Mouse (Mus musculus): Measurements from ENCODE around the gene Gm28036.
"Not testable (repeated sequence)": the region's sequence is repeated elsewhere in the genome, so short reads cannot be mapped to it uniquely, and the experiment has no call there.

The Gm28036 gene

DNA sequence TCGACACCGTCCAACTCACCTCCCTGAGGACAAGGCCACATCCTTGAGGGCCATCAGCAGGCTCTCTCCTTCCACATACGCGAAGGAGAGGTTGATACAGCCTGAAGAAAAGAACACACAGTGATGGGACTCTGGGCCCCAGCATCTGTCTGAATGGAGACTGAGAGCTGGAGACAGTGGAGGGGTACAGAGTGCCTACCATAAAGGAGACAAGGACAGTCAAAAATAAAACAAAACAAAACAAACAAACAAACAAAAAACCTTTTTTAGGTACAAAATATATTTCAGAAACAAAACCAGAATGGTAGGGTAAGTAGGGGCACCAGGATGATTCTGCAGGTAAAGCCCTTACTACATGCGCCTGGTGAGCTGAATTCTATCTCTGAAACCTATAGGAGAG, at the start of gene Gm28036:
Gm28036 (minus strand) TSS at position 101 of the 400 bp plus-strand sequence.
- no peak for DNase-seq

DNA sequence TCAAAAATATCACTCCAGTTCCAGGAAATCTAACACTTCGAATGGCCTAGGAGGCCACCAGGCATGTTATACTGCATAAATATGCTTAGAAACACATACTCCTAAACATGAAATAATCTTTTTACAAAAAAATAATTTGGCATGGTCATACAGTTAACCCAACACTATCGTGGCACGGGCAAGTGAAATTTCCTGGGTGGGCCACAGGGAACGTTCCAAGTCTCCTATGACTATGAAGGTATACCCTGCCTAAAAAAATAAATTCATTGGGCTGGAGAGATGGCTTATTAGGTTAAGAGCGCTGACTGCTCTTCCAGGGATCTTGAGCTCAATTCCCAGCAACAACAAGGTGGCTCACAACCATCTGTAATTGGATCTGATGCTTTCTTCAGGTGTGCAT, 39.7 kb upstream of the Gm28036 start:
- no peak for DNase-seq

DNA sequence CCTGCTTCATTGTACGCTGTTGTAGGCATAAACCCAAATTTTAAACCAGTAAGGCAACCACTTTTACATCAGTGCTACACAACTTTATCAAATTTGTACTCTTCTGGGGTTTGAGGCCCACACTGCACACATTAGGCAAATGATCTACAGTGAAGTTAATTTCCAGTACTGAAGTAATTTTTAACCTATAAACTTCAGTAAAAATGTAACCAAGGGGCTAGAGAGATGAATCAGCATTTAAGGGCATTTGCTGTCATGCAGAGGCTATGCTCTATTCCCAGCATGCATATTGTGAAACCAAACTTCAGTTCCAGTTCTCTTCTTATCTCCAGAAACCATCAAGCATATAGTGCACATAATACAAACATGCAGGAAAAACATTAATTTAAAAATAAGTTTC, 38.6 kb upstream of the Gm28036 start:
- DNase-seq = no peak

DNA sequence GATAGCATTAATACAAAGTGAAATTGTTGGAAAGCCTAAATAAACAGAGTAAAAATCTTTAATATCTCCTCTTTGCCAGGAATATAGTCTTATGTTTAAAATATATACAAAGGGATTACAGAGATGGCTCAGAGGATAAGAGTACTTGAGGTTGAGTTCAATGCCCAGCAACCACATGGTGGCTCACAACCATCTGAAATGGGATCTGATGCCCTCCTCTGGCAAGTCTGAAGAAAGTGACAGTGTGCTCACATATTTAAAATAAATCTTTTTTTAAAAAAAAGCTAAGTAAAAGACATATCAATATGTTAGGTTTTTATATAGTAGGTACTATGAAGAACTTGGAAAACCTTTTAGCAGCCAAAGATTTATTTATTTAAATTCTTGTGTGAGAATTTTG, 24.6 kb upstream of the Gm28036 start:
- DNase-seq = no peak

DNA sequence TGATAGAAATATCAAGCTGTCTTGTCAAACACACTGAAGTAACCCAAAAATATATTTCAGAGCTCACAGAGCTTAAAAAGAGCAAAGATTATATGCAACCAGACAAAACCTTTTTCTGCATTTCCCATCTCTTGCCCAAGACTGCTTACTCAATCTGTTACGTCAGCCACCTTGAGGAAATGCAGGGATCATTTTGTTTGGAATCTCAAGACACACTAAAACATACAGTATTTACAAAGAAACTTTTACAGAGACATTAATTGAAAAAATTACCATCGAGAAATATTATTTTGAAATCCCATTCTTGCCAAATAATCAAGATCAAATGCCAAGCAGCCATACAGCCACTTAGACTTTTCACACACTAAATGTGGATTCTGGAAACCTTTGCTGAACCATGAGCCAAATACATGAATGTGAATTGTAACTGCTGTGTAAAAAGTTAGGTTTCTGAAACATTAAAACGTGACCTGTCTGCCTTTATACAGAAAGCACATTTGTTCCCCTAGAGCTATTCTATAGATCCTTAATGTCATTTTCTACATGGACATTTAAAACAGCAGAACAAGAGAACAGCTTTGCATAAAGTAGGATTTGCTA, 20.5 kb upstream of the Gm28036 start:
- no peak for DNase-seq

DNA sequence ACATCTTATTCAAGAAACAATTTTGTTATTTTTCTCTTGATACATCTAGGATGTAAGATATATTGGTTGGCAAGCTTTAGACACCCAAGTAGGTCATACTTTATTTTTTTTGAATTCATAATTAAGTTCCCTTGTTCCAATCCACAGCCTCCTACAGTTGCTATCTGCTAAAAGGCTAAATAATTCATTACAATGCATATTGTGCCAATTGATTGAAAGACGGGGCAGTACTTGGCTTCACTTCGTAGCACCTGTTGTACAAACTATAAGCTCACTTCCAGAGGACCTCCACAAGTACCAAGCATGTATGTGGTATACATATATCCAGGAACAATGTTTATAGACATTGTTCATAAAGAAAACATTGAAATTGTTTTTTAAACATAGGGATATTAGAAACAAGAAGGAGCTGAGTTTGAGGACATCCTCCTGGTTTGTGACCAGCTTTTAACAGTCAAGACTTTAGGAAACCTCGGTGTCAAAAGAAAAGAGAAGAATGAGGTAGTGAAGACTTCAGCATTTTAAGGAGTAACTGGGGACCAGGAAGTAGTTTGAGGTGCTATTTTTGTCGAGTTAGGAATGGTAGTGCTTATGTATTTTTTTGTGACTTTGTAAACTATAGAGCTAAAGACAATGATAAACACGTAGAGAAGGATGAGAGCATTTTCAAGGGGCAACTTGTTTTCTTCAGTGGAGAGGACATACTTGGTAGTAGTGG, 19.5 kb upstream of the Gm28036 start:
- no peak for DNase-seq

DNA sequence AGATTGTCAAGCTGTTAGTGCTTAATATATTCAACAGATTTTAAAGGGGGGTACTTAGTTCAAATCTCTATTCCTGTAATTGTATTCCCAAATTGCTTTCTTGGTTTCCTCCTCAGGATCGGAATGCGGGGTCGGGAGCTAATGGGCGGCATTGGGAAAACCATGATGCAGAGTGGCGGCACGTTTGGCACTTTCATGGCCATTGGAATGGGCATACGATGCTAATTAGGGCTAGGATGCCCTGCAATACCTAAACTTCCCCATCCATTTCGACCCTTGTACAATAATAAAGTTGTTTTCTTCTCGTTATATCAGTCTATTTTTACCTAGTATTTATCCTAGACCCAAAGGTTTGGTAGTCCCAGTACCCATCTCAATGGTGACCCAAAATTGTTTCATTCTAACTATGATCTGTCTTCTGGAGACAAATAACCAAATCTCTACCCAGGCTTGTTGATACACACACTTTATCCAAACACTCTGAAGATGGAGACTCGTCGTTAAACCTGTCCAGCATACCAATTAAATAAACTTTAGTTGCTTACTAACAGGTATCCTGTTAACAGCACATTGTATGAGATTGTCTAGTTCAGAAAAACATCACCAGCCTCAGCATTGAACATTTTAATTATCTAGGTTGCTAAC, 18.7 kb upstream of the Gm28036 start:
- no peak for DNase-seq

DNA sequence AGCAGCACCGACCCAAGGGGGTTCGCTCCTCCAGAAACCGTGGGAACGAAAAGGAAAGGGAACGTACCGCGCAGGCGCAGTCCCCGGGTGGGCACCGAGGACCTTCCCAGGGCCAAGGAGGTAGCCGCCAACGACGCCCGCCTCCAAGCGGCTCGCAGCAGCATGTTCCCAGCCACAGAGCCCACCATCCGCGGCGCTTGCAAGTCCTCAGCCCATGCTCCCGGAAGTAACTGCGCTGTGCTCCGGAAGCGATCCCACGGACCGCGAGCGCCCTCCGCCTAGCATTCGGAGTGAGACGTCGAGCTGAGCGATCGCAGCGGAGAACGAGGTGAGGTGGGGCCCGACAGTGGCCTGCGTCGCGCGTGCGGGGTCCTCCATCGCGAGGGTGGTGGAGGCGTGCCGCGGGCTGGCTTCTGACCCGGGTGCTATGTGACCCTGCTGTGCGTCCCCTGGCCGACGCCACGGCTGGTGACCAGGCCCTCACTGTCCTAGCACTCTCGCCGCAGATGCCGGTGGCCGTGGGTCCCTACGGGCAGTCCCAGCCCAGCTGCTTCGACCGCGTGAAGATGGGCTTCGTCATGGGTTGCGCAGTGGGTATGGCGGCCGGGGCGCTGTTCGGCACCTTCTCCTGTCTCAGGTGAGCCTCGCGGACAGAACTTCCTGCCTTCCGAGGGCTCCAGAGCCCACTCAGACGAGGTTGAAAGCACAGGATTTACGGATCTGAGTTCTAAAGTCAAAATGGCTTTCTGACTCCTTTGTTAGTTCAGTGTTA, 17.2 kb upstream of the Gm28036 start, which contains the start of the genes Romo1 and Nfs1:
Romo1 (plus strand) TSS at position 87 of the 772 bp plus-strand sequence.
Nfs1 (minus strand) TSS at position 234 of the 772 bp plus-strand sequence.
- peak; percentile 96 for DNase-seq

DNA sequence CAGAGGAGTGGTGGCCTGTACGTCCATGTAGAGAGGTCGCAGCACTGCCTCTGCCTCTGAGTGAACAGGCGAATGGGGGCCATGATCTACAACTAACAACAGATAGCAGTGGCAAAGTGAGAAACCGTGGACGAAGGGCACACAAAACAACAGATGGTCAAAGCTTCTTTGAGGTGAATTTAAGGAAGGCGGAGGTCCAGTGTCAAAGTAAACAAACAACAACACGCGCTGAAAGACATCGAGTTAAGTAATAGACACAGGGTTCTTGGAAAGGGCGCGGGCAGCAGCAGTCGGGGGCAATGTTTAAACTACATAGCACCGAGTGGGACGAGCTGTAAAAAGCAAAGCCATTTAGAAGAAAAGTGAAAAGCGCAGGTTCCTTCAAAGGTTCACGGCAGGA, 16.5 kb upstream of the Gm28036 start:
- no peak for DNase-seq

DNA sequence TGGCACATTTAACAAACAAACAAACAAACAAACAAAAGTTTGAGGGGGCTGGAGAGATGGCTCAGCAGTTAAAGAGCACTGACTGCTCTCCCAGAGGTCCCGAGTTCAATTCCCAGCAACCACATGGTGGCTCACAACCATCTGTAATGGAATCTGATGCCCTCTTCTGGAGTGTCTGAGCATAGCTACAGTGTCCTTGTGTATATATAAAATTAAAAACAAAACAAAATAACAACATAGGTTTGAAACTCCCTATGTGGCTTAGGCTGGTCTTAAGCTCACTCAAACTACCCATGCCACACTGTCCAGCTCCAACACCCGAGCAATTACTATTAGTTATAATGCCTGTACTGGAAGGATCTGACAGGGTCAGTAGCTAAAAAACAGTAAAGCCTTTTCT, 15.9 kb upstream of the Gm28036 start:
- DNase-seq = no peak

DNA sequence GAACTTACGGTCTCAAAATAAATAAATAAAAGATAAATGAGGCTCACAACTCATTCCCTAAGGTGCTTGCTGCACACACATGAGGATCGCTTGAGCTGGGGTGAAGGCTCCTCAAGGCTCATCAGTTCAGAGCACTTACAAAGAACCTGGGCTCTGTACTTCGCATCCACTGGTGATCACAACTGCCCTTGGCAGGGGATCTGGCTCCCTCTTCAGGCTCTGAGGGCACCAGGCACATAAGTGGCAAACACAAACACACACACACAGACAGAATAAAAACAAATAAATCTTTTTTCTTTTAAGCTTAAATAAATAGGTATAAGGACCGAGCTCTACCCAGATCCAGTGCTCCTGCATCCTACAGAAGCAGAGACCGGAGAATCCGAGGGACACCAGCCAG, 8.8 kb upstream of the Gm28036 start:
- DNase-seq = no peak

DNA sequence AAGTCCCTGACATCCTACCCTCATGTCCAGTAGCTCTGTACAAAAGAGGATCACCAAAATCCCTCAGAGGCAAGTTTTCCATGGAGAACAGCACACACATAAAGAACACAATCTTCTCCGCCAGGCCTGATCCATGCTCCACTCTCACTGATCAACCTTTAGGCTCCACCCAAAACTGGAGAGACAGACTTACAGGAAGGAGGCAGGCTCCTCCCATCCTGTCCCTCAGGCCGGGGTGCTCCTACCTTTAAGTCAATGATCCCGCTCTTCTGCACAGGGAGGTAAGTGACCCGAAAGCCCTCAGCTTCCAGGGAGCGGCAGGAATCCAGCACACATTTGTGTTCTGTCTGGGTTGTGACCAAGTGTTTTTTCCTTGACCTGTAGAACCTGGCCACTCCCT, 7.3 kb upstream of the Gm28036 start:
- no peak for DNase-seq

DNA sequence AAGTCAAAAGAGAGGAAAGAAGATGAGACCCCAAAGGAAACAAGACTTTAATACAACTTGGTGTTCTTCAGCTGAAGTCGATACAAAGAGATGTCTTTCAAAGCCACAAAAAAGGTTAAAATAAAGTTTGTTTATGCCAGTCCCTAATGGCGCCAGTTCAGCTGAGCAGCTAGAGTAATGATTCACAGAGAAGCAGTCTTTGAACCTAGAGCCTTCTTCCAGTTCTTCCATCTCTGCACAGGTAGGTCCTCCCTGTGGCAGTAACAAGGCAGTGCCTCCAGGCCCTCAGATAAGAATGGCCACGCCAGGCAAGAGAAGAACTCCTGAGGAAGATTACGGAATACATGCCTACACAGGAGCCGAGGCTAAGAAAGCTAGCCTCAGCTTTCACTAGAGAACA, 3.2 kb downstream of the Gm28036 start:
- no peak for DNase-seq

DNA sequence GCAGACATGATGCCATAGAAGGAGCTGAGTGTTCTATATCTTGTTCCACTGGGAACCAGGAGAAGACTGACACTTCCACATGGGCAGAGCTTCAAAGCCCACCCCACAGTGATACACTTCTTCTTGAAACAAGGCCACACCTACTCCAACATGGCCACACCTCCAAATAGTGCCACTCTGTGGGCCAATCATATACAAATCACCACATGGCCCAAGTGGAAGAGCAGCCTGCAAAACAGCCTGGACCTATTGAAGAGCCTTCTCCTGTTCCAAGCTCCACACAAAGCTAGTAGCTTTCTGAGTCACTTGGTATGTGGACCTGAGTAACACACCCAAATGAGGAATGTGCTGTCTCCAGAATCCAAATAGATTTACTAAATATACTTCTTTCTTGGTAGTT, 7.3 kb downstream of the Gm28036 start:
- no peak for DNase-seq

DNA sequence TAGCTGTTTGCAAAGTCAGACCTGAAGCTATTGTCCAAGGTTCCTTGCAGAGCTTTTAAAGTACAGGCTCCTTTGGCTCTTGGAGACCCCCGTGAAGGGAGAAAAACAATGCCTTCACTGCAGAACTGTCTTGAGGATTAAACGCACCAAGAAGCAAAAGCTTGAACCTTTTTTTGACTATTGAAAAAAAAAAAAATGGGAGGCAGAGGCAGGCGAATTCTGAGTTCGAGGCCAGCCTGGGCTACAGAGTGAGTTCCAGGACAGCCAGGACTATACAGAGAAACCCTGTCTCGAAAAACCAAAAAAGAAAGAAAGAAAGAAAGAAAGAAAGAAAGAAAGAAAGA, 14.8 kb downstream of the Gm28036 start:
- DNase-seq = not testable (repeated sequence)

DNA sequence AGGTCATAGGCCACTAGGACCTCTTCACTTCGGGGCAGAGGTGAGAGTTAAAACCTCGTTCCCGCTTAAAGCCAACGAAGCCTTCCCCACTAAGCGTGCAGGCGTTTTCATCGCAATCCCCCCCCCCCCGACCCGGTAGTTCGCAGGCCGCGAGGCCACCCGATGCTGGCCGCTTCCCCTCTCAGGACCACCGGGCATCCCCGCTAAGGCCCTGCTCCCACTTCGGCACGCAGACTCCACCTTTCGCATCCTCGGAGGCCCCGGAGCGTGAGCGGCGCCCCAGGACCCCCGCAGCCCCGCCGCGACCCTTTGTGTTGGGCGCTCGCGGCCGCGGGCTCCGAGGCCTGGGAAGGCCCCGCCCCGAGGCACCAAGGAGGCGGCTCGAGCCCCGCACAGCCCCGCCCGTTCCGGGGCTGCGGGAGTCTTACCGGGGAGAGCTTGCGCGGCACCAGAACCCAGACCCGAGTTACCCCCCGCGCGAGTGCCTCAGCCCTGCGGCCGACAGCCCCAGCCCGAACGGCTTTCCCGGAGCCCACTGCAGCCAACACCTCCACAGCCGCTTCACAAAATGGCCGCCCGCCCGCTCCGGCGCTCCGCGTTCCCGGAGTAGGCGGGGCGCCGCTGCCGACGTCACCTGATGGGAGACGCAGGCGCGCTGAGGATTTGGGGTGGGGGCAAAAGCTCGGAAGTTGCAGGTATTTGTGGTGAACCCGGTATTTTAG, 15.4 kb downstream of the Gm28036 start, which contains the start of the genes Cpne1 and Rbm12:
Cpne1 (minus strand) TSS at position 608 of the 722 bp plus-strand sequence.
Rbm12 (minus strand) TSS at position 621 of the 722 bp plus-strand sequence.
- peak; percentile 96 for DNase-seq

DNA sequence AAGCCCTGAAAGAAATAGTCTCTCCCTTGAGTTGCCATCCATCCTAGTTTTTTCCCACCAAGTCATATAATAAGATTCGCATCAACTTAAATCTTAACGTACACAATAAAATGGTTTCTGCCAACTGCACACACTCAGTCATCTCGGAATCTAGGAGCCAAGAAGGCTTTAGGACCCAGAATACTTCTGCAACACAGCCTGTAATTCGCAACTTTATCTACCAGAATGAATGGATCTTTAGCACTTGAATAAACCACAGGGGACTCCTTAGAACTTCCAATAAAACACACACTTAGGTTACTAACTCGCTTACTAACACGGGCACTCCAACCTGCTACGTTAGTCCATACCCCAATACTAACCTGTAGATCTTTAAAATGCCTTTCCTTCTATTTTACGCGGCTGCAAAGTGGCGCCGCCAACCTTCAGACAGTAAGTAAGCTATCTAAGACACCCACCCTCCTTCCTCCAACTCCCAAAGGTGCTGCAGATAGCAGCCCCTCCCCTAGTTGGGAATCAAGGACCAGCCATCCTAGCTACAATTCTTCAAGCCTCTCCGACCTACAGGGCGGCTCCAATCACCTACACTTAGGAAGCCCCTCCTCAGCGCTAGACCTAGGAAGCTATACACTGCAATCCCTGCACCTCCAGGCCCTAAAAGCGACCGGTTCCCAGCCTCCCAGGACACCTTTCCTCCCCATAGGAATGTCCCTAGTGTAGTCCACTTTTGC, 16.1 kb downstream of the Gm28036 start:
- DNase-seq = peak; percentile 27

DNA sequence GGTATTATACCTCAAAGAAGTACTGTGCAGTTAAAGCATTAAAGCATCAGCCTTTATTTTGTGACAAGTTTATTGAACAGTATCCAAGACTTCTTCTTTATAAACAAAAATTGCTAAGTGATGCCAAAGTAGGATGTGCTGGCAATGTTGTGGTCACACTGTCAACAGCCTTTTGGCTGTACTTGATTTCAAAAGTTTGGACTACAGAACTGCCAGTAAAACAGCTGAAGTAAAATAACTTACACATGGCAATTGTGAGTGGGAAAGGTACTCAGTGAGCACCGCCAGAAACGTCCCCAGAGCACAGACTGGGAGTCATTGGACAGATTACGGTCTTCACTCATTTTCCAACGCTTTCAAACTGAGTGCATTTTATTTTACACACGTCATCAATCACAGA, 35.0 kb downstream of the Gm28036 start:
- no peak for DNase-seq

DNA sequence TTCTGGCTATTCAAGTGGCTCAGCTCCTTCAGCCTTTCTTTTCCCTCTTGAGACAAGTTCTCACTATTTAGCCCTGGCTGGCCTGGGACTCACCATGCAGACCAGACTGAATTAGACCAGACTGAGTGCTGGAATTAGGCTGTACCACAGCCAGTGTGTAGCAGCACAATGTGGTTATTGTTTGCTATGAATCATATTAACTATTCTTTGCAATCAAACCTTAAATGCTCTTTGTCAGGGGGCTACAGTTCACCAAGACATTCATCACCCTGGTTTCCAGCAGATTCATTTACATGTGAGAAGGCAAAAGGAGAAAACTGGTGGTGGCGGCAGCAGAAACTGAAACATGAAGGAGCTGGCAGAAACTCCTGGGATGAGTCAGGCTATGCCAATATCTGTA, 37.1 kb downstream of the Gm28036 start:
- no peak for DNase-seq

DNA sequence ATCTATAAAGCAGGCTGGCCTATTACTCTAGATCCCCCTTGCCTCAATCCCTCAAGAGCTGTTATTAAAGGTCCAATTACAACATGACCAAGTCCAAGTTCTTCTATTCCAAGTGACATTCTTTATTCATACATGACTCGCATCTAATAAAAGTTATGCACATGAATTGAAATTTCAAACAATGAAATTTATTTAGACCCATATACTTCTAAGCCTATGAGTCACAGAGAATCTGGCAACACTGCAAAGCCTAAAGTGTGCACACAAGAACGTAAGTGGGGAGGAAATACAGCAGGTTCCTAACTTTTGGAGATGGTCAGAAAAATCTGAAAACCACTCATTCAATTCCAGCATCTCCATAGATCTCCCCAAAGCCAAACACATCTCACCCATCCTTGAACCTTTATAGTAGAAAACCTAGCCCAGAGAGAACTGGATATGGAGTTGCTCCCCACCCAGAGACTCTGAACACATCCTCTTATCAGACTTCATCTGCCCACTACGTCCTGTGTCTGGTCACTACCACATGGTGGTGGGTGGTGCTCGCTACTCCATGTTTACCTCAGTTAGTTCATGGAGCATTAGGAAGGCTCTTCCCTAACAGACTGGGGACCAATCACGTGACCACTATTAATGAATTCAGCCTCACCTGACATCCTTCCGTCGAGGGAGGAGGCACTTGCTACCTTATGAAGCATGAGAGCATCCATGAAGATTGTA, 39.3 kb downstream of the Gm28036 start:
- DNase-seq = no peak

DNA sequence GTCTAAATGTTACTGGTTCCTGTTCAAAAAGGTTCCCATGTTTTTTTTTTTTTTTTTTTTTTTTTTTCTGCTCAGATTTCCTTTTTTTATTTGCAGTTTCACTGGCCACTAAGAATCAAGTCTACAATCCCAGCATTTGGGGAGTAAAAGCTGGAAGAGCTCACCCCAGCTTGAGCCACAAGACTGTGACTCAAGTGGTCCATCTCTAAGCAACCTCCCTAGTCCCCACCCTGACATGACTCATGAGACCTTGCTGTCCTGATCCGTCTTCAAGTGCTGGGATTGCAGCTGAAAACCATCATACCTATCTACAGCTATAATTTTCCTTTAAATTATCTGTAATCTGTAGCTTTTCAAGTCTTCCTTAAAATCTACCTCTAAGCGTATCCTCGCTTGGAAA, 42.4 kb downstream of the Gm28036 start:
- DNase-seq = no peak

Data from kidney, postnatal 10 days (tissue).